2 mouse cellular contexts compared by ENCODE assay signal in the genomic region with DNA sequence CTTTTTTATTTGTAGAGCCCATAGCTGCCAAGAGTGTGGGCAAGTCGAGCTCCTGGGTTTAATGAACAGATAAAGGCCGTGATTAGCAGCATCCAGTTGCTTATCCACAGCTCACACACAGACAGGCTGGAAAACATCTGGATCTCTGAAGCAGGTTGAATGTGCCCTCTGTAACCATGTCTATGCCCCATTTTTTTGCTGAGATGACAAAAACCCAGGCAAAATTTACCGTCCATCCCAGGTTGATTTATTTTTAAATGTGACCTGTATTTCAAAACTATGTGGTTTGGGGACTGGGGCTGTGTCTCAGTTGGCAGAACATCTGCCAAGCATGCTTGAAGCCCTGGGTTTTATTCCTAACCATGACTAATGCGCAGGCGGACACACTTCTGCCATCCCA.
A peak's percentile ranks its signal among the peaks of the same experiment; 100 is the strongest.
TF ChIP-seq lines count a peak whose summit lies in the region.

No protein-coding gene starts in this region.

TF ChIP-seq in CH12.LX, 34 proteins besides CTCF, POLR2A, EP300 and RAD21:
- TF ChIP-seq SMC3 (IDR thresholded peaks at IDR 0.05; ENCODE audit: low read depth, low read length) = no peak
- TF ChIP-seq NRF1 (IDR thresholded peaks at IDR 0.05; ENCODE audit: low read depth, low read length) = no peak
- TF ChIP-seq SIN3A (IDR thresholded peaks at IDR 0.05; ENCODE audit: low read length) = no peak
- no peak for TF ChIP-seq ZKSCAN1 (IDR thresholded peaks at IDR 0.05; ENCODE audit: borderline replicate concordance, low read depth, low read length)
- TF ChIP-seq POLR2AphosphoS2 (IDR thresholded peaks at IDR 0.05; ENCODE audit: low read depth, low read length) = no peak
- no peak for TF ChIP-seq MEF2A (IDR thresholded peaks at IDR 0.05; ENCODE audit: borderline replicate concordance, low read depth, low read length)
- peak; percentile 82 for TF ChIP-seq MAFK (IDR thresholded peaks at IDR 0.05; ENCODE audit: insufficient replicate concordance, low read length)
- TF ChIP-seq ZMIZ1 (IDR thresholded peaks at IDR 0.05; ENCODE audit: low read depth, low read length) = no peak
- no peak for TF ChIP-seq CHD1 (IDR thresholded peaks at IDR 0.05; ENCODE audit: low read depth, low read length)
TF ChIP-seq in CH12.LX: peak in this region for 1.

TF ChIP-seq in MEL, 35 proteins besides CTCF, POLR2A, EP300 and RAD21:
- TF ChIP-seq GATA1 (IDR thresholded peaks at IDR 0.05; ENCODE audit: low read depth, low read length) = 0 out of 2 replicates have a peak, but pooled peaks have one; percentile 34
- peak; percentile 43; the same call in 1 of the 2 replicates for TF ChIP-seq TCF12 (IDR thresholded peaks at IDR 0.05; ENCODE audit: low read depth, low read length)
- 0 out of 2 replicates have a peak, but pooled peaks have one; percentile 34 for TF ChIP-seq RCOR1 (IDR thresholded peaks at IDR 0.05; ENCODE audit: low read depth, low read length)
- TF ChIP-seq MAFK (IDR thresholded peaks at IDR 0.05; ENCODE audit: borderline replicate concordance, low read depth, low read length) = peak; percentile 83; the same call in 1 of the 2 replicates
- no peak for TF ChIP-seq MYB (IDR thresholded peaks at IDR 0.05; ENCODE audit: low read depth, low read length)
